Mouse (Mus musculus): Measurements from ENCODE around the gene Serf1. TPM values are rescaled to one million over a fixed set of nuclear protein-coding genes. Genes with fewer than 3 reads are reported as not detected.
A peak's percentile ranks its signal among the peaks of the same experiment; 100 is the strongest.
"Not testable (repeated sequence)": the region's sequence is repeated elsewhere in the genome, so short reads cannot be mapped to it uniquely, and the experiment has no call there.

Gene Serf1
- polyA plus RNA-seq, 1 experiment from 2014 or later = 93.1 TPM

DNA sequence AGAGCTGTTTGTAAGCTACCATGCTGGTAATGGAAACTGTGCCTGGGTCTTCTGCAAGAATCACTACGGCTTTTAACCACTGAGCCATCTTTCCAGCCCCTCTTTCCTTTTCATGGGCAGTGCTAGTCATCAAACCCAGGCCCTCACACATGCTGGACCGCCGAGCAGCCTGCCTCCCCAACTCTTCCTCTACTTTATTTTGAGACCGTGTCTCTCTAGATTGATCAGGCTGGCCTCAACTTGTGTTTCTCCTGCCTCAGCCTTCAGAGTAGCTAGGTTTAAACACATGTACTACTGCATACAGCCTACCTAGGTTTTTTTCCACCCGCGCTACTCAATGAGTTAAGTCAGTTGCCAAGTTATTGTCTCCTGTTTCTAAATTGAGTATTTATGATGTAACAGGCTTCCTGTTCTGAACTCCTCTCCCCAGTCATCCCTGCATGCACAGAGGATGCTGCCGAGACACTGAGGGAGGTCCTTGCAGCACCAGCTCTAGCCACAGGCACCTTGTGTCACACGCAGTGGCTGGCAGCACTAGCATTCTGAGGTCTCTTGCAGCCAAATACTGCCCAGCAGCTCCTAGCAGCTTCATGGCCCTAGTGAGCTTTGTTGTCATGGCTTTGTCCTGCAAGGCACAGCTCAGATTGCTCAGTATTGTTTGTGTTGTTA, 34.0 kb downstream of the Serf1 start:
- Histone ChIP-seq H3K27me3 (ENCODE audit: insufficient read depth, poor library complexity, severe bottlenecking) (no peaks in the 10 kb centered on the region), H3K4me1 (no peaks in the 10 kb centered on the region), H3K9me3 (no peaks in the 10 kb centered on the region), H3K4me3 (no peak overlapping the region), H3K36me3 (peaks cover 25% of the 10 kb centered on the region), H3K27ac (no peak overlapping the region)
- WGBS = 82% methylated on average over 8 of the region's 8 CpGs
- DNase-seq (ENCODE audit: low spot score) = peak; percentile 59

DNA sequence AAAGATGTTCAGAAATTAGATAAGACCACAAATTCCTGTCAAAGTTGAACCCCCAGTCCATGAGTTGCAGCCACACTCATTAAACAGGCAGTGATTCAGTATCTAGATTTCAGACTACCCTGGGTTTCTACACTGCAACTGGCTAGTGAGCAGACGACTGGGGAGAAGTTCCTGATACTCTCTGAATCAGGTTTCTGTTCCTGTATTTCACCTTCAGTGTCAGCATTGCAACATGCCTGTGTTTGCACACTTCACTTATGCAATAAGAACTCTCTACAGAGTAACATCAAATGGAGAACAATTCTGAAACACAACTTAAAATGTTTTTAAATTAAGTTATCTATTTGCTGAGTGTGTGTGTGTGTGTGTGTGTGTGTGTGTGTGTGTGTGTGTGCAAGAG, 44.8 kb downstream of the Serf1 start:
- Histone ChIP-seq H3K27me3 (ENCODE audit: insufficient read depth, poor library complexity, severe bottlenecking) (no peaks in the 10 kb centered on the region), H3K36me3 (no peaks in the 10 kb centered on the region), H3K4me3 (no peak overlapping the region), H3K27ac (no peak overlapping the region), H3K4me1 (no peaks in the 10 kb centered on the region), H3K9me3 (no peaks in the 10 kb centered on the region)
- DNase-seq (ENCODE audit: low spot score) = no peak
- WGBS = 56% methylated on average over 1 of the region's 1 CpGs

DNA sequence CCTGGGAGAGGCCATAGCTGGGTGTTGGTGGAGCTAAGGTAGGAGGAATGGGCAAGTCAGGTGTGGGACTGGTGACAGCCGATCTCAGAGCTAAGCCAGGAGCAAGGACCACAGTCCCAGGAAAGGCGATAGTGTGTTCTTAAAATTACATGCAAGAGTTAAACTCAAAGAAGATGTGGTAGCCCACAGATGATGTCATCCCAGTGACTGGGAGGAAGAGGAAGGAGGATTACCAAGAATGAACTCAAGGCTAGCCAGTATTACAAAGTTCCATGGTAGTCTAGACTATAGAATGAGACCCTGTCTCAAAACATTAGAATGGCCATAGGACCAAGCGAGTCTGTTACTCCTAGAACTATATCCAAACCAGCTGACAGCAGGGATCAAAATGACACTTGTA, 48.8 kb downstream of the Serf1 start:
- no peaks in the 10 kb centered on the region for H3K9me3 ChIP-seq
- no peak for DNase-seq (ENCODE audit: low spot score)
- no peak overlapping the region for H3K4me3 ChIP-seq
- 82% methylated on average over 3 of the region's 3 CpGs for WGBS
- no peaks in the 10 kb centered on the region for H3K27me3 ChIP-seq (ENCODE audit: insufficient read depth, poor library complexity, severe bottlenecking)
- no peaks in the 10 kb centered on the region for H3K36me3 ChIP-seq
- H3K4me1 ChIP-seq = no peaks in the 10 kb centered on the region
- H3K27ac ChIP-seq = no peak overlapping the region

DNA sequence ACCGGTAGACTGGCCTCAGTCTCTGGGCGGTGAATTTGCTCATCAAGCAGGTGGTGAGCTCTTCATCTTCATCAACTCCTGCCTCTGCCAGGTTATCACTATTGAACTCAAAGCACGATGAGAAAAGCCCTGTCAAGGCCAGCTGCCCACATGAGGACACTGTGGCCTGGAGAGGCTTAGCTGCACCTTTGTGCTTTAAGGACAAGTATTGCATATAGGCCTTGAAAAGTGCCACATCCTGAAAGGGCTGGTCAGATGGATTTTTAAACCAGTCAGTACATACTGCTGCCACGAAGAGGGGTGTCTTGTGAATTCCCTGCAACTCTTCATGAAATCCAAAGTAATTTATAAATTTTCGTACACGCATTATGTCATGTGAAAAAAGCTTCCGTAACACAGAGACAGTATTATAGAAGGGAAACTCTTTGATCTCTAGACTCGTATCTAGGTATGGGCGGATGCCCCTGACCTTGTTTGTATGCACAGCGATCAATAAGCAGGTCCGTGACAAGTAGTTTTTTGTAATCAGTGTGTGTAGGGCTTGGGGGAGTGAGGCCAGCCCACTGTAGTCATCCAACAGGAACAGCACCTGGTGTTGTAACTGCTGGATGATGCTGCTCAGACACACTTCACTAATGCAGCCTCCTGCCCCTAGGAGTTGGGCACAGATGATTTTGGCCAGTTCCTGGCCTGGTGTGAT, 53.5 kb downstream of the Serf1 start:
- 76% methylated on average over 11 of the region's 11 CpGs for WGBS
- not testable (repeated sequence) for H3K9me3 ChIP-seq; DNase-seq (ENCODE audit: low spot score); H3K4me3 ChIP-seq; H3K4me1 ChIP-seq; H3K36me3 ChIP-seq; H3K27ac ChIP-seq; H3K27me3 ChIP-seq (ENCODE audit: insufficient read depth, poor library complexity, severe bottlenecking)

DNA sequence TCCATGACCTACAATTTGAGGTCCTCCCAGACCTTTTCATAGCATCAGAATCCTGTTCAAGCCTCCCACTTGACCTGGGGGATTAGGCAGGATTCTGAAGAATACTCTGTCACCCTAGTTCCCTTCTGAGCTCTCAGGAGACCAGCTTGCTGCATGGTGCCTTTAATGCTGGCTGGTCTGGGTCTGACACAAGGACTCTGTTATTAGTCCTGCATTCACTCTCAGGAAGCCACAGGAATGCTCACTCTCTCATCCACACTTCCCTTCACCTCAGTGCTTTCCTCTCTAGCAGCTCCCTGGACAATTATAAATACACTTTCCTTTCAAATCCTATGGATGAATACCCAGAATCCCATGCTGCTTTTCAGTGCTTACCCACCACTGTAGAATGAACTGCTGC, 54.7 kb downstream of the Serf1 start:
- H3K4me3 ChIP-seq; H3K27ac ChIP-seq; H3K4me1 ChIP-seq; DNase-seq (ENCODE audit: low spot score); H3K27me3 ChIP-seq (ENCODE audit: insufficient read depth, poor library complexity, severe bottlenecking); H3K36me3 ChIP-seq; H3K9me3 ChIP-seq: not testable (repeated sequence)

Other genes with a start within 250 kb of the Serf1 start
- gene Cartpt, start 206.9 kb upstream of the Serf1 start, polyA plus RNA-seq (2016; fragmentation: Nextera tagmentation; extraction: Ambion mirVana) = 0.33 TPM in 1 of 2 replicates, not detected in the other
- 33.9 and 36.9 TPM in 2 replicates for gene Mccc2, start 92.4 kb upstream of the Serf1 start, polyA plus RNA-seq (2016; fragmentation: Nextera tagmentation; extraction: Ambion mirVana)
- 21.6 and 22.3 TPM in 2 replicates for gene Bdp1, start 3.9 kb upstream of the Serf1 start, polyA plus RNA-seq (2016; fragmentation: Nextera tagmentation; extraction: Ambion mirVana)
- 45.6 and 64.3 TPM in 2 replicates for gene Smn1, start 16.8 kb downstream of the Serf1 start, polyA plus RNA-seq (2016; fragmentation: Nextera tagmentation; extraction: Ambion mirVana)
- gene Naip2, start 94.1 kb downstream of the Serf1 start, polyA plus RNA-seq (2016; fragmentation: Nextera tagmentation; extraction: Ambion mirVana) = 0.15 and 0.22 TPM in 2 replicates
- 0.11 and 0.14 TPM in 2 replicates for gene Naip5, start 138.3 kb downstream of the Serf1 start, polyA plus RNA-seq (2016; fragmentation: Nextera tagmentation; extraction: Ambion mirVana)
- gene Naip6, start 209.7 kb downstream of the Serf1 start, polyA plus RNA-seq (2016; fragmentation: Nextera tagmentation; extraction: Ambion mirVana) = 0.18 TPM in 1 of 2 replicates, not detected in the other